Mouse (Mus musculus): ENCODE results near the gene Lhfpl3. TPM values are rescaled to one million over a fixed set of nuclear protein-coding genes. Genes with fewer than 3 reads are reported as not detected.
"Not testable (repeated sequence)": the region's sequence is repeated elsewhere in the genome, so short reads cannot be mapped to it uniquely, and the experiment has no call there.

Lhfpl3 gene
- not detected for total RNA-seq (2021)
- long read RNA-seq, experiment 1 = 0 reads
- long read RNA-seq, experiment 2 = 0 reads

DNA sequence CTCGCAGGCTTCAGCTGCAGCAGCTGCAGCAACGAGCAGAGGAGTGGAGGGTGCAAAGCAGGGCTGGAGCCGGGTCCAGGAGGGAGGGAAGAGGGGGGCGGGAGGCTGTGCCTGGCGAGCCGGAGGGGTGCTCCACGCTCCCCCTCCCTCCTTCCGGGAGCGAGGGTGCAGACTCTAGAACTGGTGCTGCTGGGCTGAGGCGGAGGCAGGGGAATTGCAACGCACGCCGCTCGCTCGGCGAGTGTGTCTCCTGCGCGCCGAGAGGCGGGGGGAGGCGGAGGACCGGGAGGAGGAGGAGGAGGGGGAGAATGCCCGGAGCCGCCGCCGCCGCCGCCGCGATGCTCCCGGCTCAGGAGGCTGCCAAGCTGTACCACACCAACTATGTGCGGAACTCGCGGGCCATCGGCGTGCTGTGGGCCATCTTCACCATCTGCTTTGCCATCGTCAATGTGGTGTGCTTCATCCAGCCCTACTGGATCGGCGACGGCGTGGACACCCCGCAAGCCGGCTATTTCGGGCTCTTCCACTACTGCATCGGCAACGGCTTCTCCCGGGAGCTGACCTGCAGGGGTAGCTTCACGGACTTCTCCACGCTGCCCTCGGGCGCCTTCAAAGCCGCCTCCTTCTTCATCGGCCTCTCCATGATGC lies at the start of gene Lhfpl3:
Gene Lhfpl3, plus strand, starts transcription at position 175 of the 648 bp plus-strand sequence.
- peak within 1 kb of the TSS; percentile 62 for H3K4me3 ChIP-seq
- intact Hi-C loops (cut with DNase I) = no loop called here
- peak; percentile 16 for DNase-seq
- H3K27ac ChIP-seq = no peak within 1 kb of the TSS
- TF ChIP-seq CTCF (IDR thresholded peaks at IDR 0.05) = no peak

DNA sequence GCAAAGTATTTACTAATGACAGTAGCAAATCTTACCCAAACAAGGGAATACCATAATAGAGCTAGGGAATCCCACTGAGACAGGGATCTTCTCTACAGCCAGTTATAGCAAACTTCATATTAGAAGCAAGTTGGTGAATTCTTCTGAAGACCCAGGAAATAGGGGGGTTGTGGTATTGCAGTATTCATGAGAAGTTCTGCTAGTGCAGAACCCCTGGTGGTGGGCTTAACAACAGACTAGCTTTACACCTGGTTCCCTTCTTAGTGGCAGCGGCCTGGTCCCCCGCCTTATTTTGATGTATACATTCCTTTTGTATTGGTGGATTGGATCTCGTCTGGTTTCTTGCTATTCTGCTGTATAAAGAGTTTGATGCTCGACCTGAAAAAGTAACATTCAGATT lies 39.6 kb upstream of the Lhfpl3 start:
- DNase-seq; H3K4me3 ChIP-seq; intact Hi-C loops (cut with DNase I); H3K27ac ChIP-seq: not testable (repeated sequence)

DNA sequence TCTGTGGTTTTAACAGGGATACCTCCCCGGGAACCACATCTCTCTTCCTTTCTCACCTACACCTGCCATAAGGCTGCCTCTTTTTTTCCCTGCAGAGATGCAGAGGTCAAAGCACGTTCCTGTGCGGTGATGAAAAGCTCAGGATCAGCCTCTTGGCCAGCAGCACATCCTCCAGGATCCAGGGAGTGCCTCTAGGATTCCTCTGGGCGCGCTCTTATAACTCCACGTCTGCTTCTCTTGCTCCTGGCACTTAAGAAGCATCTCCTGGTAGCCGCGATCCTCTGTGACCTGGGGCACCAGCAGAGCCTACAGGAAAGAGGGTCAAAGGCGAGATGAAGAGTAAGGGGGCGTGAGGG lies 352 bp upstream of the Lhfpl3 start:
- no peak for TF ChIP-seq CTCF (IDR thresholded peaks at IDR 0.05)
- peak overlapping the region; percentile 62 for H3K4me3 ChIP-seq
- H3K27ac ChIP-seq = no peak overlapping the region
- no peak for DNase-seq
- intact Hi-C loops (cut with DNase I) = no loop called here

DNA sequence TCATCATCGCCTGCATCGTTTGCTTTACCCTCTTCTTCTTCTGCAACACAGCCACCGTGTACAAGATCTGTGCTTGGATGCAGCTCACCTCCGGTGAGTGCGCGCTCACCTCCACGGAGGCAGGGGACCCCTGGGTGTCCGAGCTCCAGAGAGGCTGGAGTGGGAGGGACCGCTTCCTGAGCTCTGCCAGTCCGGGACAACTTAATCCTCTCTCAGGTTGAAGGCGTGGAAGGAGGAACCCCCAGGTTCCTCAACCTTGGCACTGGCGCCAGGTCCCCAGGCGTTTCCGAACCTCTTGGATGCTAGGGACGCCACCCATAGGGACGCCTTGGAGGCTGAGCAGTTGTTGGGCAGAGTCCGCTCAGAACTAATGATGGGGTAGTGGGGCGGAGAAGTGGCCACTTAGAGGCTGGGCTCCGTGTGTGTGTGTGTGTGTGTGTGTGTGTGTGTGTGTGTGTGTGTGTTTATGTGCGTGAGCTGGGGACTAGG lies 718 bp downstream of the Lhfpl3 start:
- intact Hi-C loops (cut with DNase I) = no loop called here
- H3K4me3 ChIP-seq = peak overlapping the region; percentile 62
- no peak for DNase-seq
- no peak overlapping the region for H3K27ac ChIP-seq
- no peak for TF ChIP-seq CTCF (IDR thresholded peaks at IDR 0.05)

DNA sequence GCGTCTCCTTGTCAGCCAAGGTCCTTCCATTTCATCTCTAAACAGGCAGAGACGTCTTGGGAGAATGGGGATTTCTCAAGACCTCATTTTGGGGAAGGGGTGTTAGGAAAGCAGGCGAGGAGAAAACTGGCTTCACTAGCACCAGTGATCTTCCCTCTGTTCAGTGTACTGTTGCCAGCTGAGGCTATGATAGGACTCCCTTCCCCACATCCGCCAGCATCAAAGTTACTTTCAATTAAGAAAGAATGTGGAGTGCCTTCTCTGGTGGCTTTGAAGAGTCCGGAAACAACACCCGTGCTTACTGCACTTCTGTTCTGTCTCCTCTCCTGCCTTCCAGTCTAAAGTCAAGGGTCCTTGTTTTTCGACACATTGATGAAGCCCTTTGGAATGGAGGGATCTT lies 1.4 kb downstream of the Lhfpl3 start:
- no peak overlapping the region for H3K27ac ChIP-seq
- no peak for DNase-seq
- TF ChIP-seq CTCF (IDR thresholded peaks at IDR 0.05) = no peak
- H3K4me3 ChIP-seq = no peak overlapping the region
- intact Hi-C loops (cut with DNase I) = no loop called here

DNA sequence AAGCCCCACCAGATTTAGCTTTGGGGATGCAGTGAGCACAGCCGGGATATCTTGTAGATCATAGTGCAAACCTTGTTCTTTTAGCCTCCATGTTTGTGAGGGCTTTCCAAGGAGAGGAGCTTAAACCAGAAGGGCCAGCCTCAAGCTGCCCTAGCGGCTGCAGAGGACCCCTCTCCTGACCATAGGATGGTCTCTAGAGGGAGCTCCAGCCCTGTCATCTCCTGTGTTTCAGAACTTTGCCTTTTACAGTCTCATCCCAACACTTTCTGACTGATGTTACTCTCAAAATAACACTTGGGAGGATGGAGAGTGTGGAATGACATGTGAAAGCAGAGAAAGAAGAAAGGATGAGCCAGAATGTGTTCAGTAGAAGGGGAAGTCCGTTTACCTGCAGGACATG lies 11.4 kb downstream of the Lhfpl3 start:
- intact Hi-C loops (cut with DNase I) = no loop called here
- H3K4me3 ChIP-seq = no peak overlapping the region
- DNase-seq = no peak
- H3K27ac ChIP-seq = no peak overlapping the region
- no peak; the same call in 1 of the 2 replicates for TF ChIP-seq CTCF (IDR thresholded peaks at IDR 0.05)

DNA sequence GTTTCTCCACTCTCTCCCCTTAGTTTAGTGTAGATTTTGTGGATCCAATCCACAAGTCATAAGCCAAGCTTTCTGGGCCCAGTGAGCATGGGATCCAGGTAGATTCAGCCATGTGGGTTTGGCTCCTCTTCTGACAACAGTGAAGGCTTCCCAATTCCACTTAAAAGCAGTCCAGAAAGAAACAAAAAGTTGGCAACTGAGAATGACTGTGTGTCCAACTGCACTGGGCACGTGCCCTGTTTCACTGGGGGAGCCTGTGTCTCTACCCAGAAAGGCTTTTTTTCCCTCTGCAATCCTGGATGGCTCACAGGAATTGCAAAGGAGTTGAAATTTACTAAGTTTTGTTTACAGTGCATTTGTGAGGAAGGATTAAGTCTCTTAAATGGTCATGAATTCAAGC lies 24.9 kb downstream of the Lhfpl3 start:
- no peak for DNase-seq
- no peak overlapping the region for H3K4me3 ChIP-seq
- intact Hi-C loops (cut with DNase I) = no loop called here

DNA sequence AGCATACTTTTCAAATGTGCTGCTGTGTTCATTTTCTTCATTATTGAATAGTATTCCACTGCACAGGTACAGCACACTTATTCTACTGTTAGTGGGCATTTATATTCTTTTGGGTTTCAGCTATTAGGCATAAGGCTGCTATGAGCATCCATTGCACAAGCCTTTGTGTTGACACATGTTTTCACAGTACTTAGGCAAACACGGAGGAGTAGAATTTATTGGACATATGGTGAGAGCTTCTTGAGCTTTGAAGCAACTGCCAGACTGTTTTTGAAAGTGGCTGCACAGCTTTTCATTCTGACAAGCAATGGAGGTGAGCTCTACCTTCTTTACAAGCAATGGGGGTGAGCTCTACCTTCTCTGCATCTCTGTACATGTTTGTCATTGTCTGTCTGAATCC lies 49.5 kb downstream of the Lhfpl3 start:
- H3K4me3 ChIP-seq = no peak overlapping the region
- intact Hi-C loops (cut with DNase I) = no loop called here
- TF ChIP-seq CTCF (IDR thresholded peaks at IDR 0.05) = no peak
- no peak for DNase-seq
- no peak overlapping the region for H3K27ac ChIP-seq

More for the DNA sequence above, 24.9 kb downstream of the Lhfpl3 start:
- TF ChIP-seq CTCF (IDR thresholded peaks at IDR 0.05) = no peak
- no peak overlapping the region for H3K27ac ChIP-seq

DNA sequence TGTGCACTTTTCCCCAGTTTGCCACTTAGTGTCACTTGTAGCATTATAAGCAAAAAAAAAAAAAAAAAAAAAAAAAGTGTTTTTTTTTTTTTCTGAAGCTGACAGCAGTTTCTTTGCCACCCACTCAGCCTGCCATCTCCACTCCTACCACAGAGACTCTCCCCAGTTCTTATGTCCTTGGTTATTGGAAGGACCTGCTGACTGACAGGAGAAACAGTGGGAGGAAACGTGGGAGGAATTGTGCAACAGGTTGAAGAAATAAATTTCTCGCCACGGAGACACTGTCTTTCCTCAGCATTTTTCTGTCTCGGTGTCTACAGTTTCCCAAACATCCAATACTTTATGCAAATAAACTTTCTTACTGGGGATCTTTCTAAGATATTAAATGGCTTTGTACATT lies 67.6 kb downstream of the Lhfpl3 start:
- DNase-seq = no peak
- intact Hi-C loops (cut with DNase I) = no loop called here
- no peak for TF ChIP-seq CTCF (IDR thresholded peaks at IDR 0.05)
- Histone ChIP-seq H3K4me3 (no peak overlapping the region), H3K27ac (no peak overlapping the region)

DNA sequence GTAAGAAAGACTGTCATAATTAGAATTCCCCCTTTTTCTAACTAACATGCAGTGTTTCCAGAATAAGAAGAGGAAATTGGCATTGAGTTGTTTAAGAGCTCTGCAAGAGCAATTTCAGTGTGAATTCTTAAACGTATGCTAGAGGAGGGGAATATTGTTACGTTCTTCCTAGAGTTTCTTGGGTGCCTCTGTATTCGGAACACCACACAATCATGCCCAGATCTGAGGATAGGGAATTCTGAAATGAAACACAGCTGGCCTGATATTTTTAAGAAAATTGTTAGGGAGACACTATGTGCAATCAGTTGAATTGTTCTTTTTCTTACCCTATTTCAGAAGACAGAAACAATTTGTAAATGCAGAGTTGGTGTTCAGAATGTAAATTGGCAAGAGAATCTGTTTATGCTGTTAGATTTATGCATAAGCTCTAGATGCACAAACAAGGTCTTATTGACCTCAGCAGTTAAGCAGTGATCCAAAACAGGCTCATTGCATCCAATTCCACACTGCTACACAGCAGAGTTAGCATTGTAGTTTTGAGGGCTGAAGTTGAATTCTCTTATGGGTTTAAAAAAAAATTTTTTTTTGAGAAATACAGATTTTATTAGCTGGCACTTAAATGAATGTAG lies 84.1 kb downstream of the Lhfpl3 start:
- Histone ChIP-seq H3K4me3 (no peak overlapping the region), H3K27ac (no peak overlapping the region)
- DNase-seq = no peak
- intact Hi-C loops (cut with DNase I) = no loop called here
- no peak for TF ChIP-seq CTCF (IDR thresholded peaks at IDR 0.05)

DNA sequence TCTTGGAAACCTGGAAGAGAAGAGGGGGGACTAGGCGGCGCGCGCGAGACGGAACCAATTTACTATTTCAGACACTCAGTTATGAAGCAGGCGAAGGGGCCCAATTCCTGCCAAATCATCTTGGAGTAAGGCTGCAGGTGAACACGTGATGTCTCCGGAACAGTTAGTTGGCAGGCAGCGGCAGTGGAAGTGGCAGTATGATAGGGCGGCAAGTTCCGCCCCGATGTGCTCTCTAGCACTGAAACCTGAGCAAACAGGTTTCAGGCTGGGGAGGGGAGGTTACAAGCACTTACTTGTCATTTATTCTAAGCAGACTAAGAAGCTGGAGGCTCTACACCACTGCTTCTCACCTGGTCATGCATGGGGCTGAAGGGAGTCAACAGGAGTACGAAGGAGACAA lies 105.7 kb downstream of the Lhfpl3 start:
- no peak overlapping the region for H3K4me3 ChIP-seq
- no peak for DNase-seq

DNA sequence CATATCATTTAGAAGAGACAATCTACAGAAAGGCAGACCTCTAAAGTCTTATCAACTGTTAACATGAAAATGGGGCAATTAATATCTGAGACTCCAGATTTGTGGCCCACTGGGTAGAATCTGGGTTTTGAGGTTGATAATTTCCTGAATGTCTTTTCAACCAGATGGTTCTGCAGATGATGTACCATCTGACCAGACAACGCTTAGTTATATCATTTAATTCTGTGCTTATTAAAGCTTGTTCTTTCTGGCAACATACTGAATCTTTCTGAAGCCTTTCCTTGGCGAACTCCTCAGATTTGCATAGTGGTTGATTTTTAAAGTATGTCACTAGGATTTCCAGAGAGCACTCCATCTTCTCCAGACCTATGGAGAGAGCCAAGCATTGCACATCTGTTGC lies 107.6 kb downstream of the Lhfpl3 start:
- TF ChIP-seq CTCF (IDR thresholded peaks at IDR 0.05) = no peak
- no peak overlapping the region for H3K4me3 ChIP-seq
- intact Hi-C loops (cut with DNase I) = no loop called here
- no peak for DNase-seq
- H3K27ac ChIP-seq = no peak overlapping the region

More for the DNA sequence above, 105.7 kb downstream of the Lhfpl3 start:
- no peak for TF ChIP-seq CTCF (IDR thresholded peaks at IDR 0.05)
- intact Hi-C loops (cut with DNase I) = no loop called here
- no peak overlapping the region for H3K27ac ChIP-seq

DNA sequence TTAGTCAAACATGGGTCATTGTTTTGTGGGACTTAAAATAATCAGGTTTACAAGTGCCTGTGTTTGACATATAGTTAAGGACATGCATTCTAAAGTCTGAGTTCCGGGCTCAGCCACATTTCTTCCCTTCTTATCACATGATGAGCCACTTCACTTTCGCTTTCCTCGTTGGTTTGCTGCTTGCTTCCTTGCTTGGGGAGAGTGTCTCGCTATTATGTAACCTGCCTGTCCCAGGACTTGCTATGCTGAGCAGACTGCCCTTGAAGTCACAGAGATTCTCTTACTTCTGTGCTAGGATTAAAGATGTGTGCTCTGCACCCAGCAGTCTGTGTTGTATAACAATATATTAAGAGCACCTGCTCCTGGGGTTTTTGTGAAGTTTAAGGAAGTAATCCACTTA lies 110.6 kb downstream of the Lhfpl3 start:
- no peak for TF ChIP-seq CTCF (IDR thresholded peaks at IDR 0.05)

DNA sequence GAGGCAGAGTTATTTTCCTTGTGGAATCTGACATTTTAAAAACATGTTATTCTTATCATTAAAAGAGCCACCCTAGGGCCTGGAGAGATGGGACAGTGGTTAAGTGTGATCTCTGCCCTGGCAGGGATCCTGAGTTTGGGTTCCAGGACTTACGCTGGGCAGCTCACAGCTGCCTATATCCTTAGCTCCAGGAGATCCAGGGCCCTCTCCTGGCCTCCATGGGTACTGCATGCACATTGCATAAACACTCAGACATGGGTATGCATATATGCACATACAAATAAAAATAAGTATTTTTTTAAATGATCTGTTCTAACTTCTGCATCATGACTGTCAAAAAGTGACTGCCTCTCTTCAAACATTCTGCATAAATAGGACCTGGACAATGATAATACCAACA lies 115.5 kb downstream of the Lhfpl3 start:
- Histone ChIP-seq H3K27ac (no peak overlapping the region), H3K4me3 (no peak overlapping the region)
- intact Hi-C loops (cut with DNase I) = no loop called here
- TF ChIP-seq CTCF (IDR thresholded peaks at IDR 0.05) = peak; percentile 13; the same call in 1 of the 2 replicates
- no peak for DNase-seq

More for the DNA sequence above, 110.6 kb downstream of the Lhfpl3 start:
- H3K4me3 ChIP-seq = no peak overlapping the region
- no peak overlapping the region for H3K27ac ChIP-seq
- DNase-seq = no peak
- intact Hi-C loops (cut with DNase I) = no loop called here
